Mouse (Mus musculus): Measurements from ENCODE around the gene Hoxd10.

DNA sequence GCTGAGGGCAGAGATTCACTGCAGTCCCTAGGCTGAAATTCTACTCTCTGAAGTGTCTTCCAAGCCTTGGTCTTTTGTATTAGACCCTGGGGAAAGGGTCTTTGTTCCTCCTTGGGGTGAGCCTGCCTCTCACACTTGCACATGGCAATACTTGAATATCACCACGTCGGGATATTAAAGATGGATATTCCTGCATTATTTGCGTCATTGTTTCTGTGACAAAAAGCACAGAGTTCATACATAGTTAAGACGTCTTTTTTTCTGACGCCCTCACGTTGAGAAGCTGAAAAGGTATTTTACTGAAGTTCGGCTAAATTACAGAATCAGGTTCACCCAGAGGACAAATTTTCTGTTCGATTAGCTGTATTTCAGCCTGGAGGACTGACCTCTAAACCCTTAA is 38.6 kb downstream of the Hoxd10 start:
- TF ChIP-seq POLR2A (IDR thresholded peaks at IDR 0.05; ENCODE audit: low read depth, low read length) (no peak), POLR2AphosphoS2 (IDR thresholded peaks at IDR 0.05; ENCODE audit: low read depth, low read length) (no peak), CTCF (conservative IDR thresholded peaks at IDR 0.05 in 1 of 2, IDR thresholded peaks at IDR 0.05 in 1 of 2; ENCODE audit: low read depth in 2 of 2, low read length in 2 of 2) (no peak)
